Mouse (Mus musculus) lung, postnatal 0 days (tissue): ENCODE measurements around the gene Pde4d.

Experiments
- CTCF ChIP-seq: IDR thresholded peaks from 2 replicates; pipeline ENCODE4 v1.5.1; 2016; ENCODE audit warnings: antibody characterized with exemption, mild to moderate bottlenecking
- EP300 ChIP-seq: IDR thresholded peaks from 2 replicates; pipeline ENCODE4 v1.6.1; 2016; ENCODE audit warnings: antibody characterized with exemption, mild to moderate bottlenecking, control low read depth

DNA sequence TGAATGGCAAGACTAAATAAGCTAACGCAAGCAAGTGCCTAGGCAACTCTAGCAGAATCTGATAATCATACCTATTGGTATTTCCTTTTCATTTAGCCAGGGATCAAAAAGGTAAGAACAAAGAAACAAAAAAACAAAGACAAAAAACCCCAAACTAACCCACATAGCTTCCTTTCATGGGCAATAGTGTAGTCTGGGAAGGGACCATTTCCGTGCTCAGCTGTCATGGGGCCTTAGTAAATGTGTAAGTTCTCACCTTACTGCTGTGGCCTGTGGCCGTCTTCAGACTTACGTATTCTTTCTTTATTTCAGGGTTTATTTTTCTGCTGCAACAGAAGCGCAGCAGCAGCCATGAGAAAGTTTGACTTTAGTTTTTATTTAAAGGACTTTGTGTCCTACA, 23.4 kb upstream of the Pde4d start:
- TF ChIP-seq CTCF (no peak), EP300 (no peak)
